Mouse (Mus musculus): ENCODE data around the gene Exoc8. TPM values are rescaled to one million over a fixed set of nuclear protein-coding genes. Genes with fewer than 3 reads are reported as not detected.

Gene Exoc8
- total RNA-seq, 1 experiment from 2014 or later, result 16.2 TPM

DNA sequence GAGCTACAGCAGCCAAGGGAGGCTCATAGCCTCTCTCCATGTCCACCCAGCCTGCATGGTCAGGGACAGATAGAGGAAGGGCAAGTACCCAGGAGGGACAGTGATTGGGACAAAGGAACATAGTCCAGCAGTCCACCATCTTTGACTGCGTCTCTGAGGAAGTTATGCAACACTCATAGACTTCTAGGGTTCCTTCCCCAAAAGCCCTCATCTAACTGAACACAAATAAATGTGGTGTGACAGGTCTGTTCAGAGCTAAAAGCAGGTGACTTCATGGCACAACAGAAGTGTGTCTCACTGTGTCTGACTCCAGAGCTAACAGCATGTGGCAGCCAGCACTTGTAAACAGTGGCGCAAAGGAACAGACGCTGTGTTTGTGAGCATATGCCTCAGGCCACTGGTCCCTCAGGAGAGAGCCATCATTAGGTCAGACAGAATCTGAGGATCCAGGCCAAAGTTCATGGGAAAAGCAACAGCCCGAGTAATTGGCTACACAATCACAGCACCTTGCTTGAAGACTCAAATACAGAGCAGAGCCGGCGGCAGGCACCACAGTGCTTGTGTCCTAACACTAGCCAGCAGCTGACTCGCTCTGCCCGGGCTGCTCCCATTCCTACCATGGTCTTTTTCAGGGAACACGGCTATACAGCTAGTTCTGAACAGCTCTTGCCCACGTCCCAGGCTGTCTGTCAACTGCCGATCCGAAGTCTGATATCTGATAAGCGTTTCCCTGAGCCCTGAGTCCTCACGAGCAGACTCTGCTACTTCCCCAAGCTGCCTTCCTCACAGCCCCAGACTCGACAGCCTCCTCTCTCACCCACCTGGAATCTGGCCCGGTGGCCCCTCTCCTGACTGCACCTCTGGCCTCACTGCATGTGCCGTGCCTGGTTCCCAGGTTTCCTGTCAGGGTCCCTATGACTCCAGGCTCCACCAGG lies 14.7 kb upstream of the Exoc8 start:
- ATAC-seq (replicated peaks; ENCODE audit: low read depth, poor library complexity, severe bottlenecking), result peak; percentile 72

GRCm38 (mm10) chr8:124910349-124910748 lies 12.8 kb upstream of the Exoc8 start:
- ATAC-seq (replicated peaks; ENCODE audit: low read depth, poor library complexity, severe bottlenecking), result no peak

DNA sequence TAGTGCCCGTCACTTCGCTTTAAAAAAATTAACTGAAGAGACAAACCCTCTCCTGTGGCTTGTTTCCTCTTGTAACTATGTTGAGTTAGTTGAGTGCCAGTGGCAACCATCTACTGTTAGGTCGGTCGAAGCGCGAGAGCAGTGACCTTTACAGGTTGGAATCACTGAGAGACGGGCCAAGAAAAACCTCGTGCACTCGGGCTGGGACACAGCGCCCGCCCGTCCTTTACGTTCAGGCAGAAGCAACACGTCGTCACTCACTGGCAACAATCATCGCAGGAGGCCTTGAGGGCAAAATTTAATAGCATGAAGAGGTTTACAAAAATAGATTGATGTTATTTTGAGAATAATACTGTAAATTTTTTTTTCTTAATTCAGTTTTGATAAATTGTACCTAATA lies 12.4 kb upstream of the Exoc8 start:
- no peak for ATAC-seq (replicated peaks; ENCODE audit: low read depth, poor library complexity, severe bottlenecking)

GRCm38 (mm10) chr8:124905482-124905881 lies 8.0 kb upstream of the Exoc8 start:
- ATAC-seq (replicated peaks; ENCODE audit: low read depth, poor library complexity, severe bottlenecking), result no peak

- ATAC-seq (replicated peaks; ENCODE audit: low read depth, poor library complexity, severe bottlenecking), result no peak
Measured at GRCm38 (mm10) chr8:124903198-124903597, 5.7 kb upstream of the Exoc8 start.

- ATAC-seq (replicated peaks; ENCODE audit: low read depth, poor library complexity, severe bottlenecking), result peak; percentile 2; the same call in 1 of the 2 replicates
Measured at GRCm38 (mm10) chr8:124898251-124898905, 873 bp upstream of the Exoc8 start.

GRCm38 (mm10) chr8:124896632-124897385 lies 696 bp downstream of the Exoc8 start:
- ATAC-seq (replicated peaks; ENCODE audit: low read depth, poor library complexity, severe bottlenecking), result peak; percentile 59

DNA sequence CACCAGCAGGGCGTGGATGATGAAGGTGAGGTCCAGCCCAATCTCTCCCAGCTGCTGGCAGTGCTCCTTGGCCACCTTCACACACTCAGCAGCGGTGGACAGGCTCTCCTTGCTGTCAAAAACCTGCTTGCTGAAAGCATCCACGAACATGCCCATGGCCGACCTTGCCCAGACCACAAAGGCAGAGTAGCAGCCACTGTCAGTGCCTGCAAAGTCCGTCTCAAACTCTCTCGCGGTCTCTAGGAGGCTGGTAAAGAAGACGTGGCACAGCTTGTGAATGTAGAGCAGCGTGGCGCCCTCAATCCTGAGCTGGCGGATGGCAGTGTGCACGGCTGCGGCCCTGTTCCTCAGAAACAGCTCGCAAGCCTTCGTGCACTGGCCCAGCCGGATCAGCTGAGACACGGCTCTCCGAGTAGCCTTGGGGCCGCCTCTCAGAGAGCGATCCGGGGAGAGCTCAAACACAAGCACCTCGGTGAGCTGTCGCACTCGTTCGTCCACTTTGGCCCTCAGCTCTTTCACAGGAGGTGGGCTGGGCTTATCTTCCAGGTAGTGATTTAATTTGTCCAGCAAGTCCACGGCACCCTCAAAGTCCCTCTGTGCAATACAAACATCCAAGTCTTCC lies 1.4 kb downstream of the Exoc8 start:
- ATAC-seq (replicated peaks; ENCODE audit: low read depth, poor library complexity, severe bottlenecking), result no peak

- no peak for ATAC-seq (replicated peaks; ENCODE audit: low read depth, poor library complexity, severe bottlenecking)
Measured at GRCm38 (mm10) chr8:124892596-124892995, 4.9 kb downstream of the Exoc8 start.

DNA sequence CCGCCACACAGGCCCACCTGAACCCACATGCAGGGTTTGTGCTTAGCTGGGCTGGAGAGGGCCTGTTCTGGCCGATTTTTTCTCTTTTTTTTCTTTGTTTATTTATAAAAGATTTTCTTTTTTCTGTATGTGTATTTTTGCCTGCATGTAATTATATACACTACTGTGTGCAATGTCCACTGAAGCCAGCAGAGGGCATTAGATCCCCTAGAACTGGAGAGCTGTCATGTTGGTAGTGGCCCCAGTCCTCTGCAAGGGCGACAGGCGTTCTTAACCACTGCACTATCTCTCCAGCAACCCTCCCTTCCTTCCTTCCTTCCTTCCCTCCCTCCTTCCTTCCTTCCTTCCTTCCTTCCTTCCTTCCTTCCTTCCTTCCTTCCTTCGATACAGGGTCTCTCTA lies 9.1 kb downstream of the Exoc8 start:
- no peak for ATAC-seq (replicated peaks; ENCODE audit: low read depth, poor library complexity, severe bottlenecking)

DNA sequence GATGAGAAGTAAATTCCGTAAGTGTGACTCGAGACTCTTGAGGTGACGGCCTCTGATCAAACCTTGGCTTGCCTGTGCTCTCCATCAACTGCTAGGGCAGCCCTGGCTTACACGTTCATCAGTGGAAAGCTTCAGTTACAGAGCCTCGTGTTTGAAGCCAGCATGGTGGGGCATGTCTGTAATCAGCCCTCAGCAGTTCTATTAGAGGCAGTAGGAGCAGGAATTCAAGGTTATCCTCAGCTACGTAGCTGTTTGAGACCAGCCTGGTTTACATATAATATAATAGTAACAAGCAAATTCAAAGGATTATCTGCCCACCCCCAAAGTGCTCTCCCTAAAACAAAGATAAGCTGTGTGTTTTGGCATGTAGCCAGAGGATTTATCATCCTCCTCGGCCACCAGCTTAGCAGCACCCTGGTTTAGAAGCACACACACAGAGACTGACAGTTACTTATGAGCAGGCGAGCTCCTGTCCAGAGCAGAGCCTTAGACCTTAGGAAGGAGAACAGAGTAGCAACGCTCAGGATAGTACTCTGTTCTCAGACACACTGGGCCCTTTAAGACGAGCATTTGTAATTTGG lies 18.5 kb downstream of the Exoc8 start:
- ATAC-seq (replicated peaks; ENCODE audit: low read depth, poor library complexity, severe bottlenecking), result peak; percentile 59; the same call in 1 of the 2 replicates

- ATAC-seq (replicated peaks; ENCODE audit: low read depth, poor library complexity, severe bottlenecking), result no peak
Measured at GRCm38 (mm10) chr8:124878141-124878540, 19.4 kb downstream of the Exoc8 start.

GRCm38 (mm10) chr8:124872690-124873089 lies 24.8 kb downstream of the Exoc8 start:
- ATAC-seq (replicated peaks; ENCODE audit: low read depth, poor library complexity, severe bottlenecking), result no peak

DNA sequence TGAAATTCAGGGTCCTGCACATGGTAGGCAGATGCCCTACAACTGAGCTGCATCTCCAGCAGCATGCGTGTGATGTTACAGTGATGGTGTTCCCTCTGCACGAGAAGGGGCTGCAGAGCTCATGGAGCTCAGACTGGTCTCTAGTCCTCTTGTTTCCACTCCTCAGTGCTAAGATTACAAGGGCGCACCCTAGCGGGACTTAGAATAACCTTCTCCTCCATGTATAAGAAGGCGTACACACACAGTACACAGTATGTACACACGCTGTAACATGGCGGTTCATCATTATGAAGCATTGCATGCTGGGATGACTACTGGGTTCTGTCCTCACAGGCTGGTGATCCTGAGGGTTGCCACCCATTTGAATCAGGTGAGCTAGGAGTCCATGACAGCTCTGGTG lies 25.4 kb downstream of the Exoc8 start:
- ATAC-seq (replicated peaks; ENCODE audit: low read depth, poor library complexity, severe bottlenecking), result no peak

DNA sequence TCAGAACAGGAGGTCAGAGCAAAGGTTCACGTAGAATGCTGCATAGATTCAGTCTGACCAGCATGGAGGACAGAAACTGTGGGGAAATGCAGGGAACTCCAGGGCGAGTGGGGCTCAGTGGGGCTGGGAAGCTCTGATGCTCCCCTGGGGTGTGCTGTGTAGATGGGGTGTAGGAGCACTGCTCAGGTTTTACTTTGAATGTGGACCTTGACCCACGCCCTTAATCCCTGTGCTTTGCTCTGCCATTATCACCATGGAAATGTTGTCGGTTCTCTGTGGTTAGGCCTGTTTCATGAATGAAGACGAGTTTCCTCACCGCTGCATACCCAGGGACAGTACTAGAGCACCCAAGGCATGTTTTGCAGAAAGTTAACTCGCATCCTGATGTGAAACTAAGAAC lies 26.0 kb downstream of the Exoc8 start:
- no peak for ATAC-seq (replicated peaks; ENCODE audit: low read depth, poor library complexity, severe bottlenecking)

DNA sequence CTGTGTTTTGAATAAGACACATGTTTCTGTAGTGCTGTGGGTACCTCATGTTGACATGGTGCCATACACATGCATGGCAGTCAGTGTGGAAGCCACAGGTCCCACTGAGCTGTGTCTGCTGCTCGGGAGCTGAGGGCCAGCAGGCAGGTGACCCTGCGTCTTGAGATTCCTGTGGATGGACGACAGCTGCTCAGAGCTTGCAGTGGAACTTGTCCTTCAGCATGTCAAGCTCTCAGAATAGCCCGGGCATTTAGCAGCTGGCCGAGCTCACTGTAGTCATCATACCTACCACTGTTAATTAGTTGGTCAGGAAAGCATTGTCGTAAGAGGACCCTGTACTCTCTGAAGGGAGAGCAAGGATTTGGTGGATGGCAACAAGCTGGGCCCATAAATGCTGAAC lies 27.8 kb downstream of the Exoc8 start:
- no peak for ATAC-seq (replicated peaks; ENCODE audit: low read depth, poor library complexity, severe bottlenecking)

DNA sequence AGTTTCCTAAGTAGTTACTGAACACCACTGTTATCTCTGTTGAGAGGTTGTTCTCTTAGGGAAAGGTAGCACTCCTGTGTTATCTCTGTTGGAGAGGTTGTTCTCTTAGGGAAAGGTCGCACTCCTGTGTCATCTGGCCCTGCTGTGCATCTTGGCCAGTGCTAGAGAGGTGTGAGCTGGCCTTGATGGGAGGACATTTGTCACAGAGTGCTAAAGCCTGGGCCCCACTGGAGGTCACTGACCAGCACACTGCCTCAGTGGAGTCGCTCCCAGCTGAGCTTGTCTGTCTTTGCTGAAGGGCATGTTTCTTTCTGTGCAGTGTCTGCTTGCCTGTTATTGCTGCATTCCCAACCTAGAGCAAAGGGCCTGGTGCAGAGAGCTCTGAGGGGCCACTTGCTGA lies 30.4 kb downstream of the Exoc8 start:
- ATAC-seq (replicated peaks; ENCODE audit: low read depth, poor library complexity, severe bottlenecking), result no peak

GRCm38 (mm10) chr8:124866669-124867068 lies 30.8 kb downstream of the Exoc8 start:
- peak; percentile 64 for ATAC-seq (replicated peaks; ENCODE audit: low read depth, poor library complexity, severe bottlenecking)

- ATAC-seq (replicated peaks; ENCODE audit: low read depth, poor library complexity, severe bottlenecking), result 0 out of 2 replicates have a peak, but pooled peaks have one; percentile 12
Measured at GRCm38 (mm10) chr8:124863729-124864128, 33.8 kb downstream of the Exoc8 start.
